Mouse (Mus musculus) macrophage (primary cell): ENCODE results near the gene Gm49510. TPM values are rescaled to one million over a fixed set of nuclear protein-coding genes. Genes with fewer than 3 reads are reported as not detected.

ENCODE experiments used
- H3K27ac ChIP-seq: fragments of 350-480 bp; formaldehyde crosslinking; 2 replicates; pipeline ENCODE4 v1.9.0; 2021
- H3K36me3 ChIP-seq: fragments of 350-480 bp; formaldehyde crosslinking; 2 replicates; pipeline ENCODE4 v1.9.0; 2021; ENCODE audit errors: inconsistent target
- H3K4me3 ChIP-seq: fragments of 350-480 bp; formaldehyde crosslinking; 2 replicates; pipeline ENCODE4 v1.9.0; 2021; ENCODE audit errors: inconsistent target
- H3K79me2 ChIP-seq: fragments of 350-480 bp; formaldehyde crosslinking; 2 replicates; pipeline ENCODE4 v1.9.0; 2021; ENCODE audit errors: inconsistent target
- WGBS: methylation state at CpG from one replicate; pipeline ENCODE4 v1.1.7; 2026; ENCODE audit warnings: inconsistent platforms; ENCODE audit not compliant: missing documents; 5-methylcytosine and 5-hydroxymethylcytosine counted together
- polyA plus RNA-seq: library from polyadenylated mRNA; stranded (reverse); fragments of 250-400 nt; gene quantifications from 3 replicates; pipeline ENCODE4 v1.2.4, GENCODE M21; 2018; ENCODE audit warnings: inconsistent platforms

Gm49510 gene
- polyA plus RNA-seq, 1 experiment from 2014 or later = not detected

DNA sequence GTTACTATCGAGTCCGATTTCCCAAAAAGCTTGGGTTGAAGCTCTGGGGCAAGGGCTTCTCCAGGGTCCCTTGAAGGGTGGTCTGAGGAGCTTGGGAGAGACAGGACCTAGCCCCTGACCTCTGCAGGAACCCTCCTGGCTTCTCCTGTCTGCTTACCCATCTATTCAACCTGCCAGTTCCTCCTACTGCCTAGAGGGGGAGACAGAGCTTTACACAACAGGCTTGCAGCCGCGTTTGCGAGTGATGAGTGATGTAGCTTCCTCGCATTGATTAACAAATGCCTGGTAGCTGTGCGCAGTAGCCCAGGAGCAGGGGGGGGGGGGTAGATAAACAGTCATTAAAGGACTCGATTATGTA, 16.2 kb downstream of the Gm49510 start:
- 13% methylated on average over 8 of the region's 8 CpGs for WGBS
- peaks cover 14% of the 10 kb centered on the region for H3K36me3 ChIP-seq
- H3K79me2 ChIP-seq = no peaks in the 10 kb centered on the region
- H3K4me3 ChIP-seq = no peak overlapping the region
- no peak overlapping the region for H3K27ac ChIP-seq

DNA sequence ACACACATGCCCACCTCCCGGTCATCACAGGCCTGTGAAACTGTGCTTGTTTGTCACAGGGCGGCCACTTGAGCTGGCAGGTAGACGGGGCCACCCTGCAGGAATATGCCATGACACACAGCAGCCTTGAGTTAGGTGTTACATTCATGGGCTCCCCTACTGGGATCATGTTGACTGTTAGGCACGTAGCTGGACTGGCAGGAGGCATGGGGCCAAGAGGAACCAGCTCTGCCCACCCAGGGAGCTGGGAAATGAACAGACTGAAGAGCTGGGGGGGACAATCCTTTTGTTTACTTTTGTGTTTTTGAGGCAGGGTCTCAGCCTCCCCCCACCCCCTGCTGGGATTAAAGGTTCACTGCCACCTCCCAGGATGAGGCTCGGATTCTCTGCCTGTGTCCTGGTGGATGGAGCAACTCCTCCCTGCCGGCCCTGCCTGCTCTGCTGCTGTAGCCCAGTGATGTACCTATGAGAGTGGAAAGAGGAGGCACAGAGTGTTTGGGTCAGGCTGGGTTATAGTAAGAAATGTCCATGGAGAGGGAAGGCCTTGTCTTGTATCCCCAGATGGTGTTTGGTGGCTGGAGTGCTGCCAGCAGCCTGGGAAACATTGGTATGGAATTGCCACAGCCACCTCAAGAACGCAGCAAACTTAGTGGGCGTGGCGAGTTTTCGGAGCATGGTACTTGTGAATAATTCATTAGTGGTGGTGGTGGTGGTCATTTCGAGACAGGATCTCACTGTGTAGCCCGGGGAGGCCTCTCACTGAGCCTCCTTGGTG, 16.8 kb downstream of the Gm49510 start:
- 88% methylated on average over 12 of the region's 12 CpGs for WGBS
- peaks cover 9% of the 10 kb centered on the region for H3K36me3 ChIP-seq
- no peaks in the 10 kb centered on the region for H3K79me2 ChIP-seq
- no peak overlapping the region for H3K4me3 ChIP-seq
- H3K27ac ChIP-seq = no peak overlapping the region

DNA sequence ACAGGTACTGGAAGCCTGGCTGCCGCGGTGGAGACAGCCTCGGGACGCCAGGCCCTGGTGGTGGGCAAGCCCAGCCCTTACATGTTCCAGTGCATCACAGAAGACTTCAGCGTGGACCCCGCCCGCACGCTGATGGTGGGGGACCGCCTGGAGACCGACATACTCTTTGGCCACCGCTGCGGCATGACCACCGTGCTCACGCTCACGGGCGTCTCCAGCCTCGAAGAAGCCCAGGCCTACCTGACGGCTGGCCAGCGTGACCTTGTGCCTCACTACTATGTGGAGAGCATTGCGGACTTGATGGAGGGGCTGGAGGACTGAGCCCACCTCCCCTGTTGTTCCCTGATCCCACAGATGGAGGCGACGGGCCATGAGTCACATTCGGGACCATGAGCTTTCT, 18.7 kb downstream of the Gm49510 start:
- Histone ChIP-seq H3K79me2 (no peaks in the 10 kb centered on the region), H3K4me3 (no peak overlapping the region), H3K27ac (no peak overlapping the region), H3K36me3 (no peaks in the 10 kb centered on the region)
- 93% methylated on average over 23 of the region's 23 CpGs for WGBS

- WGBS = 88% methylated on average over 12 of the region's 12 CpGs
- Histone ChIP-seq H3K36me3 (no peaks in the 10 kb centered on the region), H3K4me3 (no peak overlapping the region), H3K27ac (no peak overlapping the region), H3K79me2 (no peaks in the 10 kb centered on the region)
Observed at GRCm38 (mm10) chr15:78919914-78920313, 20.4 kb downstream of the Gm49510 start.

GRCm38 (mm10) chr15:78922700-78923099, 23.2 kb downstream of the Gm49510 start:
- WGBS = 72% methylated on average over 7 of the region's 7 CpGs
- no peaks in the 10 kb centered on the region for H3K36me3 ChIP-seq
- H3K79me2 ChIP-seq = peaks cover 15% of the 10 kb centered on the region
- no peak overlapping the region for H3K4me3 ChIP-seq
- no peak overlapping the region for H3K27ac ChIP-seq

- Histone ChIP-seq H3K27ac (no peak overlapping the region), H3K4me3 (no peak overlapping the region), H3K79me2 (peaks cover 19% of the 10 kb centered on the region), H3K36me3 (no peaks in the 10 kb centered on the region)
- WGBS = 34% methylated on average over 5 of the region's 6 CpGs
Observed at GRCm38 (mm10) chr15:78923585-78923984, 24.1 kb downstream of the Gm49510 start.

- Histone ChIP-seq H3K36me3 (peaks cover 10% of the 10 kb centered on the region; the same call in 1 of the 2 replicates), H3K4me3 (no peak overlapping the region), H3K27ac (no peak overlapping the region), H3K79me2 (peaks cover 20% of the 10 kb centered on the region)
- 87% methylated on average over 8 of the region's 8 CpGs for WGBS
Observed at GRCm38 (mm10) chr15:78925129-78925528, 25.7 kb downstream of the Gm49510 start.

- Histone ChIP-seq H3K36me3 (peaks cover 13% of the 10 kb centered on the region; the same call in 1 of the 2 replicates), H3K4me3 (peak within 1 kb of the TSS; percentile 88), H3K27ac (peak within 1 kb of the TSS; percentile 96), H3K79me2 (peaks cover 20% of the 10 kb centered on the region)
- WGBS = 11% methylated on average over 20 of the region's 20 CpGs
Observed at GRCm38 (mm10) chr15:78926021-78926919, 26.8 kb downstream of the Gm49510 start, which contains the start of gene Lgals1. Lgals1 (plus strand) TSS chr15:78926725.

DNA sequence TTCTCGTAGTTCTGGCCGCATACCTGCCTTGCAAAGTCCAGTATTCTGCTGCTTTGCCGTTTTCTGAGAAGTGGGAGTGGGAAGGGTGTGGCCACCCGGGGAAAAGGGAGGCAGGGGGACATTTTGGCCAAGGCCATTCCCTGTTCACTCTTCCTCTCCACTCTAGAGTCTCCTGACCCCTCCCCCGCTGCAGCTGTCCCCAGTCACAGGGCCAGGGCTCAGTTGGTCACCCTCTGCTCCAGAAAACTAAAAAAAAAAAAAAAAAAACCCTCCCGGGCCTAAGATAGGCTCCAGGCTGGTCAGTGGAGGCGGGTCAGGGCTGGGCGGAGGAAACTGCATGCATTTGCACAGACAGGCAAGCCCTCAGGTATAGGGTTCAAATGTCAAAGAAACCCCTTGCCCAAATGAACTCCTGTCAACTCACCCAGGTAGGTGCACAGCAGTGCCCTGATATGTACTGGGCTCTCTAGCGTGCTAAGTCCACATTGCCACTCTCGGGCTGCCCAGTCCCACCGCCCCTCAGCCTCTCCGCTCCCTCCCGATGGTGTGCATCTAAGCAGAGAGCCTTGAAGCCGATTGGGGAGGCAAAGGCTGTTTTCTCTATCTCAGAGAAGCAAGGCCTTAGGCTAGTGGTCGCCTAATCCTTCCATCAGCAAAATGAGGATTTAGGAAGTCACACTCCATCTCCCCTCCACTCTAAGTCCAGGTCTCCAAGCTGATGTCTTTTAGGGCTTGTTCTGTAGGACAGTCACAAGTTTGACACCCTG, 27.7 kb downstream of the Gm49510 start:
- H3K79me2 ChIP-seq = peaks cover 20% of the 10 kb centered on the region
- H3K36me3 ChIP-seq = peaks cover 13% of the 10 kb centered on the region; the same call in 1 of the 2 replicates
- 15% methylated on average over 15 of the region's 15 CpGs for WGBS
- peak overlapping the region; percentile 96 for H3K27ac ChIP-seq
- peak overlapping the region; percentile 88 for H3K4me3 ChIP-seq

DNA sequence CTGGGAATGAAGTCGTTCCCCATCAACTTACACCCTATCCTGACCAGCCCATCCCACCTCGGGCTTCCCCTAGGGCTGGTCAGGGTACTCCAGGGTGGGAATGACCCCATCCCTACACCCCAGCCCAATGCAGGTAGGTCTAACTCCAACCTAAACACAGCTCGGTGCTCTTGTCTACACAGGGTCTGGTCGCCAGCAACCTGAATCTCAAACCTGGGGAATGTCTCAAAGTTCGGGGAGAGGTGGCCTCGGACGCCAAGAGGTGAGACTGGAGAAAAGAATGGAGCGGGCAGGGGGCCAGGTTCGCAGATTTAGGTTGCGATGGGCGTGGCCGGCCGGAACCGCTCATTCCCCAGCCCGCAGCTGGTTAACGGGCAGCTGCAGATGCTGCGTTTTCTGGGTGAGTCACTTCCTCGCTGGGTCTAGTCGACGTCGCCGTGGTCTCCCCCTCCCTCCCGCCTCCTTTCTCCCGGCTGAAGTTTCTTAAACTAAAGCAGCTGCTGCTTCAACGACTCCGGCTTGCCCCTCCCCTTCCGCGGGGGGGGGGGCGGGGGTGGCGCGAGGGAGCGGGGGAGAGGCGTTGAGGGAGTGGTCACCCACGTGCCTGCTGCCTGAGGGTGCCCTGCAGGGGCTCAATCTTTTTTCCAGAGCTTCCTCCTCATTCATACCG, 28.5 kb downstream of the Gm49510 start:
- Histone ChIP-seq H3K27ac (peak overlapping the region; percentile 96), H3K36me3 (peaks cover 13% of the 10 kb centered on the region; the same call in 1 of the 2 replicates), H3K79me2 (peaks cover 20% of the 10 kb centered on the region), H3K4me3 (peak overlapping the region; percentile 88)
- WGBS = 1% methylated on average over 34 of the region's 35 CpGs

- 60% methylated on average over 6 of the region's 8 CpGs for WGBS
- Histone ChIP-seq H3K36me3 (peaks cover 13% of the 10 kb centered on the region; the same call in 1 of the 2 replicates), H3K27ac (peak overlapping the region; percentile 82), H3K4me3 (peak overlapping the region; percentile 8; the same call in 1 of the 2 replicates), H3K79me2 (peaks cover 20% of the 10 kb centered on the region)
Observed at GRCm38 (mm10) chr15:78928539-78928938, 29.1 kb downstream of the Gm49510 start.

GRCm38 (mm10) chr15:78930192-78930706, 30.8 kb downstream of the Gm49510 start:
- Histone ChIP-seq H3K79me2 (peaks cover 22% of the 10 kb centered on the region), H3K36me3 (peaks cover 13% of the 10 kb centered on the region; the same call in 1 of the 2 replicates), H3K27ac (no peak overlapping the region), H3K4me3 (no peak overlapping the region)
- 97% methylated on average over 6 of the region's 6 CpGs for WGBS

DNA sequence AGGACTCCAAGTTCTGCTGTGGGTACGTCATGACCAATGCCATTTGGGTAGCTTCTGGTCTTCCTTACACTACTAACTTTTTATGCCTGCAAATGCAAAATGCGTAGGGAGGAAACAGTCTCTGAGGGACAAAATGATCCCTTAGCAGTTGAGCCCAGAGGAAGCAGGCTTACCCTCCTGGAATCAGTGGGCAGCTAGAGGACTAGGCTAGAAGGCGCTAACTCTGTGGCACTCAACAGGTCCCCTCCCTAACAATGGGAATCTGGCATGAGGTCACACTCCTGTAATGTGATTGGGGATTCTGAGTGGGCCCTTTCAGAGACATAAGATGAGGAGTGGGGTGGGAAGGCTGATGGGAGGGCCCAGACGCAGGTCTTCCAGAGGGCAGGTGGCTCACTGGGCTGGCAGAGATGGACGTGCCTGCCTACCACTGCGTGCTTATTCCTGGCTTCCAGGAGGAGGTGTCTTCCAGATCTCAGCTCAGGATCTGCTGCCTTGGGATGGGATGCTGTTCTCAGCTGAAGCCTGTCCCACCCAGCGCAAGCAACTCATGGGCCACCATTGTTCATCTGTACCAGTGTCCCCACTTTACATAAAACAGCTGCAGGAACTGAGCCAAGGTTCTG, 31.4 kb downstream of the Gm49510 start:
- H3K79me2 ChIP-seq = peaks cover 29% of the 10 kb centered on the region
- peaks cover 13% of the 10 kb centered on the region; the same call in 1 of the 2 replicates for H3K36me3 ChIP-seq
- no peak overlapping the region for H3K4me3 ChIP-seq
- no peak overlapping the region for H3K27ac ChIP-seq
- WGBS = 92% methylated on average over 7 of the region's 7 CpGs
